Mouse (Mus musculus): ENCODE measurements around the gene Olfr566. TPM values are rescaled to one million over a fixed set of nuclear protein-coding genes. Genes with fewer than 3 reads are reported as not detected.

Gene Olfr566
- polyA plus RNA-seq (2016; fragmentation: Nextera tagmentation; extraction: Ambion mirVana), result not detected in 2 replicates

DNA sequence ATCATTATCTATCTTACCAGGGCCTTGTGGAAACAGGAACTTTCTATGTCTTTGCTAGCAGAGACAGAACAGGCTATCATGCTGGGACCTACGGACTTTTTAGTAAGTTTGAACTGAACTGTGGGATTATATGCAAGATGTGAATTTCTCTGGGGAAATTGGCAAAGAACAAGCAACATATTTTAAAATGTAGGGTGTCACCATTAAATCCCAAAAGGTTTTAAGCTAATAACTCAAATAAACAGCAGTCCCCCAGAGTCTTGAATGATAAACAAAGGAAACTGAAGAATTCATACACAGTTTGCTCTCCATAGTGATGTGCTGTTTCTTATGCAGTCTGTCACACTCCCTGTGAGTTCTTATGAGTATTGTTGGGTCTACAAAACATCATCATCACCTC is at the start of gene Olfr566:
TSS of gene Olfr566 (minus strand) at position 101 of the 400 bp plus-strand sequence.
- no peaks in the 10 kb centered on the region for H3K36me3 ChIP-seq
- H3K27me3 ChIP-seq, result no peaks in the 10 kb centered on the region
- no peak within 1 kb of the TSS for H3K4me2 ChIP-seq (replicated peaks)
- H3K9me3 ChIP-seq, result no peaks in the 10 kb centered on the region
- no peak within 1 kb of the TSS for H3K9ac ChIP-seq
- H3K27ac ChIP-seq, result no peak within 1 kb of the TSS
- no peaks in the 10 kb centered on the region for H3K4me1 ChIP-seq
- H3K4me3 ChIP-seq, result no peak within 1 kb of the TSS
- ATAC-seq (ENCODE audit: insufficient number of reproducible peaks, insufficient read depth, low FRiP score, low TSS enrichment), result no peak
- WGBS, result 85% methylated on average over 1 of the region's 1 CpGs

DNA sequence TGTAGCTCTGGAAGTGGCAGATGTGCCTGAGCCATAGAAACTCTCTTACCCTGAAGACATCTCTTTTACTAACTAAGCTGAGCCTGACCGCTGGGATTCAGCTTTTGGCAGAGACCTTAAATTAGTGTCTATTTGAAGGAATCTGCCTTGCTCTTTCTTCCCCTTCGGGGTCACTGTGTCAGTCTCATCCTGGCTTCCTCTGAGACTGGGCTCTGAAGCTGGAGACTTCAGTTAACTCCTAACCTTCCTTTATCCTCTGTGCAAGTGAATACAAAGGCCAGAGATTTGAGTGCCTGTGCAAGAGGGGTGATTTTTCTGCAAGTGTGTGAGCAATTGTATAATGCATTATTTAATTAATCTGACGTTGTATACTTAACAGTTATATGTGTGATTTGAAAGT is 32.2 kb upstream of the Olfr566 start, which contains the start of gene Olfr569:
TSS of gene Olfr569 (minus strand) at position 101 of the 400 bp plus-strand sequence.
- no peak for ATAC-seq (ENCODE audit: insufficient number of reproducible peaks, insufficient read depth, low FRiP score, low TSS enrichment)
- H3K27me3 ChIP-seq, result no peaks in the 10 kb centered on the region
- no peaks in the 10 kb centered on the region for H3K9me3 ChIP-seq
- H3K4me1 ChIP-seq, result no peaks in the 10 kb centered on the region
- H3K4me2 ChIP-seq (replicated peaks), result no peak within 1 kb of the TSS
- 60% methylated on average over 3 of the region's 3 CpGs for WGBS
- H3K4me3 ChIP-seq, result no peak within 1 kb of the TSS
- H3K27ac ChIP-seq, result no peak within 1 kb of the TSS
- H3K9ac ChIP-seq, result no peak within 1 kb of the TSS
- no peaks in the 10 kb centered on the region for H3K36me3 ChIP-seq

DNA sequence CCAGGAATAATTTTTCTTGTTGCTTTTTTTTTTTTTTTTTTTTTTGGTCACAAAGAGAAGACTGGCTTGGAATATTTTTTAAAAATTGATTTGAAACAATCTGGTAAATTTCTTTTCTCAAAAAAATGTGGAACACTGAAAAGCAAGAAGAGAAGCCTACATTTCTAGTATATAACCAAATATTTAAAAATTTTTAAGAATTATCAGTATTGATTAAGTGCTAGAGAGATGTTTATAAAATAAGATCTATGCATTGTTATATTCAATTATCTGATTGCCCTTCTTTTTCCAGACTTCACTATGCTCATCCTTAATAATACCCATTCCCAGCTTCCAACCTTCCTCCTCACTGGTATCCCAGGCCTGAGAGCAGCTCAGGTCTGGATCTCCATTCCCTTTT is 18.3 kb upstream of the Olfr566 start, which contains the start of gene Olfr568:
TSS of gene Olfr568 (plus strand) at position 301 of the 400 bp plus-strand sequence.
- H3K4me3 ChIP-seq, result no peak within 1 kb of the TSS
- no peak within 1 kb of the TSS for H3K4me2 ChIP-seq (replicated peaks)
- no peaks in the 10 kb centered on the region for H3K36me3 ChIP-seq
- no peaks in the 10 kb centered on the region for H3K27me3 ChIP-seq
- H3K27ac ChIP-seq, result no peak within 1 kb of the TSS
- no peak for ATAC-seq (ENCODE audit: insufficient number of reproducible peaks, insufficient read depth, low FRiP score, low TSS enrichment)
- H3K4me1 ChIP-seq, result no peaks in the 10 kb centered on the region
- H3K9ac ChIP-seq, result no peak within 1 kb of the TSS
- H3K9me3 ChIP-seq, result no peaks in the 10 kb centered on the region

DNA sequence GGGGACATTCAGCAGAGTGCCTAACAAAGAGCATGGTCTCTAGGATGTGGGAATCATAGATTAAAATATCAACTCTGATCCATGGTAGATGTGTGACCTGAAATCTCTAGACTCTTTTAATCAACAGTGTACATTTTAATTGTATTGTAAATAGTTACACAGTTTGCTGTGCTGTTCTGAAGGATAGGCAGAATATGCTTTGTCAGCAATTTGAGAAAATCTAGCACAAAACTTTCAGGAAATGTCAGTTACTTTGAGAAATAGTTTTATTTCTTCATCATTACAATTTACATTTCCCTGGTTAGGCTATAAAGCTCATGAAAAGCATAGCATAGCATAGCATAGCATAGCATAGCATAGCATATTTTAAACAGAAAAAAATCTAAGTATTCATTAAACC is 2.8 kb downstream of the Olfr566 start:
- Histone ChIP-seq H3K9me3 (no peaks in the 10 kb centered on the region), H3K27me3 (no peaks in the 10 kb centered on the region), H3K36me3 (no peaks in the 10 kb centered on the region), H3K4me1 (no peaks in the 10 kb centered on the region), H3K27ac (no peak overlapping the region), H3K9ac (no peak overlapping the region), H3K4me2 (replicated peaks) (no peak overlapping the region), H3K4me3 (no peak overlapping the region)
- ATAC-seq (ENCODE audit: insufficient number of reproducible peaks, insufficient read depth, low FRiP score, low TSS enrichment), result no peak

Other genes starting within 250 kb of the Olfr566 start
- gene Olfr553, start 240.5 kb downstream of the Olfr566 start, polyA plus RNA-seq (2016; fragmentation: Nextera tagmentation; extraction: Ambion mirVana), result not detected in 2 replicates
- not detected in 2 replicates for gene Olfr554, start 220.3 kb downstream of the Olfr566 start, polyA plus RNA-seq (2016; fragmentation: Nextera tagmentation; extraction: Ambion mirVana)
- gene Olfr555, start 199.9 kb downstream of the Olfr566 start, polyA plus RNA-seq (2016; fragmentation: Nextera tagmentation; extraction: Ambion mirVana), result not detected in 2 replicates
- gene Olfr556, start 193.9 kb downstream of the Olfr566 start, polyA plus RNA-seq (2016; fragmentation: Nextera tagmentation; extraction: Ambion mirVana), result not detected in 2 replicates
- 16.4 and 17.4 TPM in 2 replicates for gene Trim68, start 171.4 kb downstream of the Olfr566 start, polyA plus RNA-seq (2016; fragmentation: Nextera tagmentation; extraction: Ambion mirVana)
- gene Olfr557, start 162.9 kb downstream of the Olfr566 start, polyA plus RNA-seq (2016; fragmentation: Nextera tagmentation; extraction: Ambion mirVana), result not detected in 2 replicates
- gene Olfr558, start 156.6 kb downstream of the Olfr566 start, polyA plus RNA-seq (2016; fragmentation: Nextera tagmentation; extraction: Ambion mirVana), result 0.55 and 0.98 TPM in 2 replicates
- not detected in 2 replicates for gene Olfr33, start 139.7 kb downstream of the Olfr566 start, polyA plus RNA-seq (2016; fragmentation: Nextera tagmentation; extraction: Ambion mirVana)
- not detected in 2 replicates for gene Olfr559, start 131.3 kb downstream of the Olfr566 start, polyA plus RNA-seq (2016; fragmentation: Nextera tagmentation; extraction: Ambion mirVana)
- not detected in 2 replicates for gene Olfr560, start 99.4 kb downstream of the Olfr566 start, polyA plus RNA-seq (2016; fragmentation: Nextera tagmentation; extraction: Ambion mirVana)
- 0.18 and 0.19 TPM in 2 replicates for gene Olfr78, start 99.3 kb downstream of the Olfr566 start, polyA plus RNA-seq (2016; fragmentation: Nextera tagmentation; extraction: Ambion mirVana)
- not detected in 2 replicates for gene Olfr561, start 87.5 kb downstream of the Olfr566 start, polyA plus RNA-seq (2016; fragmentation: Nextera tagmentation; extraction: Ambion mirVana)
- not detected in 2 replicates for gene Olfr564, start 55.3 kb downstream of the Olfr566 start, polyA plus RNA-seq (2016; fragmentation: Nextera tagmentation; extraction: Ambion mirVana)
- not detected in 2 replicates for gene Olfr568, start 18.4 kb upstream of the Olfr566 start, polyA plus RNA-seq (2016; fragmentation: Nextera tagmentation; extraction: Ambion mirVana)
- gene Olfr569, start 32.1 kb upstream of the Olfr566 start, polyA plus RNA-seq (2016; fragmentation: Nextera tagmentation; extraction: Ambion mirVana), result not detected in 2 replicates
- gene Olfr570, start 35.8 kb upstream of the Olfr566 start, polyA plus RNA-seq (2016; fragmentation: Nextera tagmentation; extraction: Ambion mirVana), result not detected in 2 replicates
- 0.06 and 0.23 TPM in 2 replicates for gene Olfr571, start 58.8 kb upstream of the Olfr566 start, polyA plus RNA-seq (2016; fragmentation: Nextera tagmentation; extraction: Ambion mirVana)
- gene Olfr572, start 65.6 kb upstream of the Olfr566 start, polyA plus RNA-seq (2016; fragmentation: Nextera tagmentation; extraction: Ambion mirVana), result not detected in 2 replicates
- not detected in 2 replicates for gene Olfr573-ps1, start 83.8 kb upstream of the Olfr566 start, polyA plus RNA-seq (2016; fragmentation: Nextera tagmentation; extraction: Ambion mirVana)
- not detected in 2 replicates for gene Olfr574, start 89.7 kb upstream of the Olfr566 start, polyA plus RNA-seq (2016; fragmentation: Nextera tagmentation; extraction: Ambion mirVana)
- gene Olfr575, start 100.0 kb upstream of the Olfr566 start, polyA plus RNA-seq (2016; fragmentation: Nextera tagmentation; extraction: Ambion mirVana), result not detected in 2 replicates
- not detected in 2 replicates for gene Olfr576, start 103.9 kb upstream of the Olfr566 start, polyA plus RNA-seq (2016; fragmentation: Nextera tagmentation; extraction: Ambion mirVana)
- not detected in 2 replicates for gene Olfr577, start 117.2 kb upstream of the Olfr566 start, polyA plus RNA-seq (2016; fragmentation: Nextera tagmentation; extraction: Ambion mirVana)
- not detected in 2 replicates for gene Olfr578, start 130.6 kb upstream of the Olfr566 start, polyA plus RNA-seq (2016; fragmentation: Nextera tagmentation; extraction: Ambion mirVana)
- gene Olfr582, start 179.3 kb upstream of the Olfr566 start, polyA plus RNA-seq (2016; fragmentation: Nextera tagmentation; extraction: Ambion mirVana), result not detected in 2 replicates
- gene Olfr583, start 192.5 kb upstream of the Olfr566 start, polyA plus RNA-seq (2016; fragmentation: Nextera tagmentation; extraction: Ambion mirVana), result not detected in 2 replicates
- not detected in 2 replicates for gene Olfr584, start 223.1 kb upstream of the Olfr566 start, polyA plus RNA-seq (2016; fragmentation: Nextera tagmentation; extraction: Ambion mirVana)
- not detected in 2 replicates for gene Olfr585, start 239.0 kb upstream of the Olfr566 start, polyA plus RNA-seq (2016; fragmentation: Nextera tagmentation; extraction: Ambion mirVana)